Mouse (Mus musculus): ENCODE measurements around the gene Bpifb9b. TPM values are rescaled to one million over a fixed set of nuclear protein-coding genes. Genes with fewer than 3 reads are reported as not detected.
"Not testable (repeated sequence)": the region's sequence is repeated elsewhere in the genome, so short reads cannot be mapped to it uniquely, and the experiment has no call there.

Bpifb9b gene
- polyA plus RNA-seq, 1 experiment from 2014 or later = not detected

- DNase-seq (ENCODE audit: low spot score); H3K4me3 ChIP-seq (ENCODE audit: low read depth, low read length); H3K9me3 ChIP-seq (ENCODE audit: control insufficient read depth, low read length); H3K9ac ChIP-seq (ENCODE audit: low read length); H3K4me1 ChIP-seq (replicated peaks; ENCODE audit: control insufficient read depth, insufficient read depth, low read length); ATAC-seq (replicated peaks; ENCODE audit: low FRiP score); H3K27ac ChIP-seq (ENCODE audit: low read depth, low read length); H3K36me3 ChIP-seq (ENCODE audit: control insufficient read depth, insufficient read depth, low read length); H3K4me2 ChIP-seq (ENCODE audit: low read depth, low read length, severe bottlenecking); H3K27me3 ChIP-seq (ENCODE audit: control insufficient read depth, insufficient read depth, low read length): not testable (repeated sequence)
- 78% methylated on average over 5 of the region's 5 CpGs for WGBS
Measured at GRCm38 (mm10) chr2:154313771-154314170, 6.7 kb downstream of the Bpifb9b start.

- Histone ChIP-seq H3K4me3 (ENCODE audit: low read depth, low read length) (no peak overlapping the region), H3K4me1 (replicated peaks; ENCODE audit: control insufficient read depth, insufficient read depth, low read length) (no peaks in the 10 kb centered on the region), H3K27me3 (ENCODE audit: control insufficient read depth, insufficient read depth, low read length) (no peaks in the 10 kb centered on the region), H3K9me3 (ENCODE audit: control insufficient read depth, low read length) (no peaks in the 10 kb centered on the region), H3K27ac (ENCODE audit: low read depth, low read length) (no peak overlapping the region), H3K9ac (ENCODE audit: low read length) (no peak overlapping the region), H3K36me3 (ENCODE audit: control insufficient read depth, insufficient read depth, low read length) (no peaks in the 10 kb centered on the region), H3K4me2 (ENCODE audit: low read depth, low read length, severe bottlenecking) (no peak overlapping the region)
- no peak for DNase-seq (ENCODE audit: low spot score)
- no peak for ATAC-seq (replicated peaks; ENCODE audit: low FRiP score)
- 86% methylated on average over 3 of the region's 3 CpGs for WGBS
Measured at GRCm38 (mm10) chr2:154326852-154327251, 19.8 kb downstream of the Bpifb9b start.

- no peak overlapping the region for H3K9ac ChIP-seq (ENCODE audit: low read length)
- no peak overlapping the region for H3K27ac ChIP-seq (ENCODE audit: low read depth, low read length)
- no peak overlapping the region for H3K4me2 ChIP-seq (ENCODE audit: low read depth, low read length, severe bottlenecking)
- no peaks in the 10 kb centered on the region for H3K27me3 ChIP-seq (ENCODE audit: control insufficient read depth, insufficient read depth, low read length)
- no peaks in the 10 kb centered on the region for H3K9me3 ChIP-seq (ENCODE audit: control insufficient read depth, low read length)
- 82% methylated on average over 4 of the region's 4 CpGs for WGBS
- H3K4me3 ChIP-seq (ENCODE audit: low read depth, low read length) = no peak overlapping the region
- no peak for ATAC-seq (replicated peaks; ENCODE audit: low FRiP score)
- no peaks in the 10 kb centered on the region for H3K36me3 ChIP-seq (ENCODE audit: control insufficient read depth, insufficient read depth, low read length)
- no peaks in the 10 kb centered on the region for H3K4me1 ChIP-seq (replicated peaks; ENCODE audit: control insufficient read depth, insufficient read depth, low read length)
- DNase-seq (ENCODE audit: low spot score) = no peak
Measured at GRCm38 (mm10) chr2:154335572-154335971, 28.5 kb downstream of the Bpifb9b start.

DNA sequence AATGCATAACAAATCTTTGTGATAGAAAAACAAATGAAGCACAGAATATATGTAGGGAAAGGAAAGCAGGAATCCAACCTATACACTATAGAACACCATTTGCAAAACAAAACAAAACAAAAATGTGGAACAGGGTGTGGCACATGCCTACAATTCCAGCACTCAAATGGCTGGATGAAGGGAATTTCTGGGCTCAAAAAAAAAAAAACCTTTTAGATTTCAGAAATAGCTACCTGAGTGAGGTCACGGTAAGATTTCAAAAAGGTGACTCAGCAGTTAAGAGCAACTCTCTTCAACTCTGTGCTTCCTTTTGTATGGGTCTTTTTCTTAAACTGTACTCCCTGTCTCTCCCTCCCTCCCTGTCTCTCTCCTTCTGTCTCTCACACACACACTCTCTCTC lies 31.1 kb downstream of the Bpifb9b start:
- 75% methylated on average over 1 of the region's 1 CpGs for WGBS
- no peaks in the 10 kb centered on the region for H3K27me3 ChIP-seq (ENCODE audit: control insufficient read depth, insufficient read depth, low read length)
- ATAC-seq (replicated peaks; ENCODE audit: low FRiP score) = no peak

GRCm38 (mm10) chr2:154339356-154339755 lies 32.3 kb downstream of the Bpifb9b start:
- H3K9me3 ChIP-seq (ENCODE audit: control insufficient read depth, low read length) = no peaks in the 10 kb centered on the region
- no peak overlapping the region for H3K4me3 ChIP-seq (ENCODE audit: low read depth, low read length)
- WGBS = 65% methylated on average over 2 of the region's 2 CpGs
- no peaks in the 10 kb centered on the region for H3K36me3 ChIP-seq (ENCODE audit: control insufficient read depth, insufficient read depth, low read length)
- no peaks in the 10 kb centered on the region for H3K4me1 ChIP-seq (replicated peaks; ENCODE audit: control insufficient read depth, insufficient read depth, low read length)
- H3K4me2 ChIP-seq (ENCODE audit: low read depth, low read length, severe bottlenecking) = no peak overlapping the region
- no peak overlapping the region for H3K9ac ChIP-seq (ENCODE audit: low read length)
- H3K27me3 ChIP-seq (ENCODE audit: control insufficient read depth, insufficient read depth, low read length) = no peaks in the 10 kb centered on the region
- H3K27ac ChIP-seq (ENCODE audit: low read depth, low read length) = no peak overlapping the region
- DNase-seq (ENCODE audit: low spot score) (no peak), ATAC-seq (replicated peaks; ENCODE audit: low FRiP score) (no peak)

More for the DNA sequence above, 31.1 kb downstream of the Bpifb9b start:
- Histone ChIP-seq H3K9me3 (ENCODE audit: control insufficient read depth, low read length) (no peaks in the 10 kb centered on the region), H3K4me1 (replicated peaks; ENCODE audit: control insufficient read depth, insufficient read depth, low read length) (no peaks in the 10 kb centered on the region), H3K4me3 (ENCODE audit: low read depth, low read length) (no peak overlapping the region), H3K27ac (ENCODE audit: low read depth, low read length) (no peak overlapping the region), H3K9ac (ENCODE audit: low read length) (no peak overlapping the region), H3K36me3 (ENCODE audit: control insufficient read depth, insufficient read depth, low read length) (no peaks in the 10 kb centered on the region), H3K4me2 (ENCODE audit: low read depth, low read length, severe bottlenecking) (no peak overlapping the region)
- DNase-seq (ENCODE audit: low spot score) = no peak

DNA sequence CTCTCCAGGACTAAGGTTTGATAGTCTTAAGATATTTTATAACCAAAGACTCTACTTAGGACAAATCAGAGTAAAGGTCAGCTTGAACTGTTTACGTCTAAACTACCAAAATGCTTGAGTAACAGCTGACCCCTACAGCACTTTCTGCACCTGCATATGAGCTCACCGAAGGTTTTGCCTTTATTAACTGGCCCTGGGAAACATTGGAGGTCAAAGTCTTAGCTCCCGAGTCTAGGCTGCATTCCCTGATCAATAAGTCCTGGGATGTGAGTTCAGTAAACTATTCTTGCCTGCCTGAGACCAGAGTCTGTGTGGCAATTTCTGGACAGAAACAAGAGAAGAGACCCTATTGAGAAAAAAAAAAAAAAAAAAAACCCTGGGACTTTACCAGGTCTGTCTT lies 41.1 kb downstream of the Bpifb9b start:
- no peak overlapping the region for H3K4me2 ChIP-seq (ENCODE audit: low read depth, low read length, severe bottlenecking)
- H3K9ac ChIP-seq (ENCODE audit: low read length) = no peak overlapping the region
- no peaks in the 10 kb centered on the region for H3K4me1 ChIP-seq (replicated peaks; ENCODE audit: control insufficient read depth, insufficient read depth, low read length)
- no peak overlapping the region for H3K27ac ChIP-seq (ENCODE audit: low read depth, low read length)
- H3K36me3 ChIP-seq (ENCODE audit: control insufficient read depth, insufficient read depth, low read length) = no peaks in the 10 kb centered on the region
- no peaks in the 10 kb centered on the region for H3K27me3 ChIP-seq (ENCODE audit: control insufficient read depth, insufficient read depth, low read length)
- no peak for ATAC-seq (replicated peaks; ENCODE audit: low FRiP score)
- WGBS = 95% methylated on average over 3 of the region's 3 CpGs
- no peak for DNase-seq (ENCODE audit: low spot score)
- no peak overlapping the region for H3K4me3 ChIP-seq (ENCODE audit: low read depth, low read length)
- H3K9me3 ChIP-seq (ENCODE audit: control insufficient read depth, low read length) = no peaks in the 10 kb centered on the region

DNA sequence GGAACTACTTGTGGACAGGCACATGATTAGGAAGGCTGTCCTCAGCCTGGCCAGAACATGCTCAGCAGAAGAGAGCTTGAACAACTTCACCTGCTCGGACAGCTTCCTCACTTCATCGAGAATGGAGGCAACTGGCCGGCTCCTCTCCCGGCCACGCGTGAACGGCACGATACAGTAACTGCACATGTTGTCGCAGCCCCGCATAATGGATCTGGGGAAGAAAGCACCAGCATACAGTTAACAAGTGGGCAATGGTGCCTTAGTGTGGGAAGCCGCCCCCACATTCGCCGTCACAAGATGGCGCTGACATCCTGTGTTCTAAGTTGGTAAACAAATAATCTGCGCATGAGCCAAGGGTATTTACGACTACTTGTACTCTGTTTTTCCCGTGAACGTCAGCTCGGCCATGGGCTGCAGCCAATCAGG lies 47.0 kb downstream of the Bpifb9b start:
- WGBS = 77% methylated on average over 15 of the region's 19 CpGs
- peak overlapping the region; percentile 41; the same call in 1 of the 2 replicates for H3K4me2 ChIP-seq (ENCODE audit: low read depth, low read length, severe bottlenecking)
- peak overlapping the region; percentile 25 for H3K4me3 ChIP-seq (ENCODE audit: low read depth, low read length)
- H3K36me3 ChIP-seq (ENCODE audit: control insufficient read depth, insufficient read depth, low read length); H3K27ac ChIP-seq (ENCODE audit: low read depth, low read length); H3K27me3 ChIP-seq (ENCODE audit: control insufficient read depth, insufficient read depth, low read length); H3K9me3 ChIP-seq (ENCODE audit: control insufficient read depth, low read length); DNase-seq (ENCODE audit: low spot score); H3K4me1 ChIP-seq (replicated peaks; ENCODE audit: control insufficient read depth, insufficient read depth, low read length); ATAC-seq (replicated peaks; ENCODE audit: low FRiP score): not testable (repeated sequence)
- H3K9ac ChIP-seq (ENCODE audit: low read length) = peak overlapping the region; percentile 20; the same call in 1 of the 2 replicates

DNA sequence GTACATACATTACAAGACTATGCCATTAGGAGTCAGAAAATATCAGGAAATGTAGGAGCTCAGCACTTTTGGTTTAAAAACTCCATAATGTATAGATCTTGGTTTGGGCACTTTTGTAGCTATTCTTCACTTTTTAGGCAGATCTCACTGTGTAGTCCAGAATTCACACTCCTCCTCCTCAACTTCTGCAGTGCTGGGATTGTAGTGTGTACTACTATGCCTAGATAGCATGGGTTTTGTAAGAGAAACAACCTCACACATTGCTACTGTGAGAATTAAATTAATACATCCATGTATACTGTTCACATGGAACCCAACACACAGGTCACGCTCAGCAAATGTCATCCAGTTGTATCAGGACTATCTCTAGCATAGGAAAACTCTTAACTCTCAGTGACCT lies 60.5 kb downstream of the Bpifb9b start:
- no peaks in the 10 kb centered on the region for H3K9me3 ChIP-seq (ENCODE audit: control insufficient read depth, low read length)
- H3K4me2 ChIP-seq (ENCODE audit: low read depth, low read length, severe bottlenecking) = no peak overlapping the region
- no peaks in the 10 kb centered on the region for H3K36me3 ChIP-seq (ENCODE audit: control insufficient read depth, insufficient read depth, low read length)
- no peak overlapping the region for H3K4me3 ChIP-seq (ENCODE audit: low read depth, low read length)
- no peaks in the 10 kb centered on the region for H3K4me1 ChIP-seq (replicated peaks; ENCODE audit: control insufficient read depth, insufficient read depth, low read length)
- ATAC-seq (replicated peaks; ENCODE audit: low FRiP score) (no peak), DNase-seq (ENCODE audit: low spot score) (no peak)
- no peak overlapping the region for H3K27ac ChIP-seq (ENCODE audit: low read depth, low read length)
- 88% methylated on average over 1 of the region's 1 CpGs for WGBS
- H3K27me3 ChIP-seq (ENCODE audit: control insufficient read depth, insufficient read depth, low read length) = no peaks in the 10 kb centered on the region
- no peak overlapping the region for H3K9ac ChIP-seq (ENCODE audit: low read length)
